Mouse (Mus musculus) heart, postnatal 0 days (tissue): ENCODE measurements around the gene Grifin.

ENCODE experiments used
- CTCF ChIP-seq: IDR thresholded peaks from 2 replicates; pipeline ENCODE4 v1.5.1; 2016; ENCODE audit warnings: antibody characterized with exemption, control low read depth, low read depth
- EP300 ChIP-seq: IDR thresholded peaks from 2 replicates; pipeline ENCODE4 v1.6.1; 2016; ENCODE audit warnings: antibody characterized with exemption, low read depth

- TF ChIP-seq CTCF (no peak), EP300 (no peak)
These were observed 30.0 kb upstream of the Grifin start for GRCm38 (mm10) chr5:140594846-140595245.
